Mouse (Mus musculus) spleen, adult 2 months (tissue): ENCODE measurements around the gene Tex12. TPM values are rescaled to one million over a fixed set of nuclear protein-coding genes. Genes with fewer than 3 reads are reported as not detected.

Experiments
- DNase-seq, 2 experiments: peaks; one replicate each; pipeline versions ENCODE4 v3.0.0 to v3.0.0-alpha.2; 2012 to 2021; ENCODE audit warnings: low spot score in 2 of 2, low read depth in 1 of 2
- H3K27ac ChIP-seq: fragments of 200-500 bp; 2 replicates; pipeline ENCODE4 v1.5.1; 2012; ENCODE audit warnings: low read length, inconsistent platforms; ENCODE audit not compliant: insufficient read depth
- H3K27me3 ChIP-seq: fragments of 200-500 bp; 2 replicates; pipeline ENCODE4 v1.6.1; 2012; ENCODE audit warnings: mild to moderate bottlenecking, moderate library complexity, low read length, inconsistent platforms; ENCODE audit not compliant: control insufficient read depth, insufficient read depth
- H3K36me3 ChIP-seq: fragments of 200-500 bp; 2 replicates; pipeline ENCODE4 v1.6.1; 2012; ENCODE audit warnings: mild to moderate bottlenecking, low read length, inconsistent platforms; ENCODE audit not compliant: control insufficient read depth, insufficient read depth
- H3K4me1 ChIP-seq: fragments of 200-500 bp; 2 replicates; pipeline ENCODE4 v1.6.1; 2011; ENCODE audit warnings: inconsistent platforms; ENCODE audit not compliant: control insufficient read depth, insufficient read depth, insufficient read length
- H3K4me3 ChIP-seq: fragments of 200-500 bp; 2 replicates; pipeline ENCODE4 v1.5.1; 2011; ENCODE audit warnings: mild to moderate bottlenecking, inconsistent platforms; ENCODE audit not compliant: insufficient read depth, insufficient read length; ENCODE audit errors: extremely low read depth
- CTCF ChIP-seq: fragments of 200-500 bp; IDR thresholded peaks from 2 replicates; pipeline ENCODE4 v1.5.1; 2011; ENCODE audit warnings: mild to moderate bottlenecking, inconsistent platforms; ENCODE audit not compliant: insufficient read depth, insufficient read length, insufficient replicate concordance; ENCODE audit errors: extremely low read depth
- POLR2A ChIP-seq: fragments of 200-500 bp; IDR thresholded peaks from 2 replicates; pipeline ENCODE4 v1.6.1; 2011; ENCODE audit warnings: low read depth, low read length, inconsistent platforms
- WGBS: fragments of 180-500 bp; shearing (Covaris S2); methylation state at CpG from one replicate; pipeline ENCODE4 v1.1.7; 2018; 5-methylcytosine and 5-hydroxymethylcytosine counted together
- polyA plus RNA-seq: library from polyadenylated mRNA; depleted of rRNA; stranded (reverse); fragments of >200 nt; gene quantifications from 2 replicates; pipeline ENCODE4 v1.2.3, GENCODE M21; 2012

The Tex12 gene
- polyA plus RNA-seq, 1 experiment: not detected

DNA sequence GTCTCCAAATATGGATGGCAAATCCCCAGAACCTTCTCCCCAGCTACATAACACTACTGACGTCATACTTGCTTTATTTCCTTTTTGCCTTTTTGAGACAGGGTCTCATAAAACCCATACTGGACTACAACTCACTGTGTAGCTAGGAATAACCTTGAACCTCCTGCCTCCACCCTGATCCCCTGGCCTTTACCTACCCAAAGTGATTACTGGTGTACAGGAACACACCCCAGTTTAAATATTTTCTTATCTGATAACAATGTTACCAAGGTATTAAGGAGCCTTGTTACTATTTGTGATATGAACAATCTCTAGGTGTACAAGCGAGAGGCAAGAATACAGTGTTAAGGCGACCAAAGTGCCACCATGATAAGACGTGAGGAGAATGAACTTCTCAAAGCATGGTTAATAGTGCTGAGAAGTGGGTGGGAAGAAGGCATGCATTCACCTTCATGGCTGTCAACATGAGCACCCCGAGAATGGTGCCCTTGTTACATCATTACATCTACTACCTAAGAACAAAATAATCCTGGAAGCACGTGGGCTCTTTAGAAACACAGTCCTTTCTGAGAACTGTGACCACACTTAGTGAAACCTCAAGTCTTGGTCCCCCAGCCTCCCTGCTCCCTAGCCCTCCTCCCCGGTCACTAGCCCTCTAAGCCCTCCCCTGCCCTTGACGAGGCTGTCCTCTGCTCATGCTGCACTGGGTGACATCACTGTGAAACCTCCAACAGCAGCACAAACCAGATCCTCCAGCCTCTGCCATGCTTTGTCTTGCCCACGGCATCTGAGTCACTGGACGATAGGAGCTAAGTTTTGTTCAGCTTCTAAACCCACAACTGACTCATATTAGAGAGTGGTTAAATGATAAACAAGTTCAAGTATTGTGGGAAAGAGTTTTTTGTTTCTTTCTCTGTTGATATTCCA lies 8.7 kb upstream of the Tex12 start:
- Histone ChIP-seq H3K27me3 (no peaks in the 10 kb centered on the region), H3K36me3 (no peaks in the 10 kb centered on the region), H3K27ac (no peak overlapping the region), H3K4me3 (no peak overlapping the region), H3K4me1 (no peaks in the 10 kb centered on the region)
- 86% methylated on average over 10 of the region's 10 CpGs for WGBS
- no peak for DNase-seq
- TF ChIP-seq CTCF (no peak), POLR2A (no peak)

- TF ChIP-seq POLR2A (no peak), CTCF (no peak)
- no peak for DNase-seq
- no peak overlapping the region for H3K27ac ChIP-seq
- H3K4me1 ChIP-seq: no peaks in the 10 kb centered on the region
- 94% methylated on average over 2 of the region's 2 CpGs for WGBS
- H3K36me3 ChIP-seq: no peaks in the 10 kb centered on the region
- no peak overlapping the region for H3K4me3 ChIP-seq
- no peaks in the 10 kb centered on the region for H3K27me3 ChIP-seq
These were observed 6.8 kb upstream of the Tex12 start for GRCm38 (mm10) chr9:50567881-50568280.

DNA sequence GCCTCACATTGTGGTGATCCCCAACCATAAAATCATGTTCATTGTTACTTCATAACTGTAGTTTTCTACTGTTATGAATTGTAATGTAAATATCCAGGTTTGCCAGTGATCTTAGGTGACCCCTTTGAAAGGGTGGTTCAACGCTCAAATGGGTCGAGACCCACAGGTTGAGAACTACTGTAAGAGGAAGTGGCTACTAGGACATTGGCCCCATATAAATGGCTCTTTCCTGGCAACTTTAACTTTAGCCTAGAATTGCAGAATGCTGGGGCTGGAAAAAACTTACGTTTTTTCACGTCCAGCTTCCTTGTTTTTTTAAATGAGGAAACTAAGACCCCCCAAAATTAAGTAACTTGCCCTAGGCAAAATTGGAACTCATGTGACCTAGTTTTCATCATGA lies 6.2 kb upstream of the Tex12 start:
- Histone ChIP-seq H3K4me1 (no peaks in the 10 kb centered on the region), H3K27ac (no peak overlapping the region), H3K4me3 (no peak overlapping the region), H3K36me3 (no peaks in the 10 kb centered on the region), H3K27me3 (no peaks in the 10 kb centered on the region)
- 63% methylated on average over 4 of the region's 4 CpGs for WGBS
- TF ChIP-seq POLR2A (no peak), CTCF (no peak)
- DNase-seq: no peak

DNA sequence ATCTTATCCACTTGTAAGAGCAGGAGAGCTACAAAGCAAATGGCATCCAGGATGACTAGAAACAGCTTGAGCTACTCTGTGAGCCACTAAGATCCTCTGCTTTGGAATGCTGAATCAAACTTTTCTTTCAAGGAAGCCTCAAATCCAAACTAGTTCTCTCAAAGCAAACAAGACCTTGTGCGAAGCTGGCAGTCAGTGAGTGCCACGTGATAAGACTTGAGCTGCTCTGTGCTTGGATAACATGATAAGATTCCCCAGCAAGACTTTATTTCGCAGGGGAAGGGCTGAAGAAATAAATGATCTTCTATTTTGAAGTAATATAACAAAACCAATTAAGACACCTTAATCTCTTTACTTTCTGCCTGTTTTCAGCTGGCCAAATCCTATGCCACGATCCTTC lies 4.8 kb upstream of the Tex12 start:
- TF ChIP-seq CTCF (no peak), POLR2A (no peak)
- no peaks in the 10 kb centered on the region for H3K4me1 ChIP-seq
- H3K36me3 ChIP-seq: no peaks in the 10 kb centered on the region
- H3K4me3 ChIP-seq: no peak overlapping the region
- no peaks in the 10 kb centered on the region for H3K27me3 ChIP-seq
- no peak for DNase-seq
- H3K27ac ChIP-seq: no peak overlapping the region
- 81% methylated on average over 4 of the region's 4 CpGs for WGBS

DNA sequence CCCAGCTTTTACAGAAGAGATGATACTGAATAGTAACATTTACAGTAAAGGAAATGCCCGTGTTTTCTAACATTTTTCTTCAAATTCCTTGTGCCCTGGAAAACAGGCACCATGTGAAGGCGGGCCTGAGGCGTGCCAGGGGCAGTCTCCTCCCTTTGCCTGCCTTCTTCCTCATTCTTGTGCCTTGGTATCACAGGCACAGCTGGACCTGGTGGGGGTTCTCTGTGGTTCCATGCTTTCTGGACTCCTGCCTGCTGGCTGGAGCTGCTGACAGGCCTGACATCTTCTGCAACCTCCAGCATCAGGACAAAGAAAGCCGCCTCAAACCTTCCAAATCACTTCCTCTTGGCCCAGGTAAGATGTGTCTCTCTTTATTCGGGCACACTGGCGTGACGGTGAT lies 4.0 kb upstream of the Tex12 start:
- H3K27me3 ChIP-seq: no peaks in the 10 kb centered on the region
- WGBS: 77% methylated on average over 7 of the region's 7 CpGs
- TF ChIP-seq CTCF: no peak
- TF ChIP-seq POLR2A: no peak
- DNase-seq: no peak
- H3K36me3 ChIP-seq: no peaks in the 10 kb centered on the region
- no peak overlapping the region for H3K4me3 ChIP-seq
- no peaks in the 10 kb centered on the region for H3K4me1 ChIP-seq
- H3K27ac ChIP-seq: no peak overlapping the region

DNA sequence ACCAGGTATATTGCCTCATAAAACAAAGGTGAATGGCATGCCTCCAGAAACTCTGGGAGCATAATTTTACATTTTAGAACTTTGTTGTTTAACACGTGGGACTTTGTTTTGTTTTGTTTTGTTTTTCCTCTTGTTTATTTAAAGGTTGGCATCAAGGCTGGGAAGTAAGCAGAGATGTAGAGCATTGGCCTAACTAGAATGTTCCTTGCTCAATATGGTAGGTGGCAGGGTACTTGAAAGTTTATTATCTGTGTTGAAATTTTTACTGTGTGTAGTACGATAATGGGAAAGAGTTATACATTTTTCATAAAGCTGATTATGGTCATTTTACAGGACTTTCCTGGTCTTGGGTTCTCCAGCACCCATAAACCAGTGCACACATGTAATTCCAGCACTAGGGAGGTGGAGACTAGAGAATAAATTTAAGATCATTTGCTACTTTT lies 814 bp upstream of the Tex12 start:
- H3K27ac ChIP-seq: no peak overlapping the region
- DNase-seq: no peak
- no peak overlapping the region for H3K4me3 ChIP-seq
- H3K36me3 ChIP-seq: no peaks in the 10 kb centered on the region
- WGBS: 84% methylated on average over 2 of the region's 2 CpGs
- TF ChIP-seq CTCF (no peak), POLR2A (no peak)
- H3K27me3 ChIP-seq: no peaks in the 10 kb centered on the region
- no peaks in the 10 kb centered on the region for H3K4me1 ChIP-seq

- no peaks in the 10 kb centered on the region for H3K36me3 ChIP-seq
- peak within 1 kb of the TSS; percentile 40; the same call in 1 of the 2 replicates for H3K4me3 ChIP-seq
- no peak for DNase-seq
- peaks cover 11% of the 10 kb centered on the region for H3K4me1 ChIP-seq
- H3K27me3 ChIP-seq: no peaks in the 10 kb centered on the region
- TF ChIP-seq CTCF: no peak
- TF ChIP-seq POLR2A: no peak
- 52% methylated on average over 2 of the region's 2 CpGs for WGBS
- H3K27ac ChIP-seq: peak within 1 kb of the TSS; percentile 64
These were observed 6.1 kb downstream of the Tex12 start, which contains the start of gene Bco2 for GRCm38 (mm10) chr9:50555094-50555446. Gene Bco2, minus strand, starts transcription at chr9:50555181.
